Mouse (Mus musculus) adipocyte (in vitro differentiated cells): ENCODE results near the gene Fam53b.
A peak's percentile ranks its signal among the peaks of the same experiment; 100 is the strongest.

ENCODE experiments used
- DNase-seq: peaks from one replicate; pipeline ENCODE4 v3.0.0-alpha.2; 2016; ENCODE audit warnings: low spot score

The Fam53b gene

DNA sequence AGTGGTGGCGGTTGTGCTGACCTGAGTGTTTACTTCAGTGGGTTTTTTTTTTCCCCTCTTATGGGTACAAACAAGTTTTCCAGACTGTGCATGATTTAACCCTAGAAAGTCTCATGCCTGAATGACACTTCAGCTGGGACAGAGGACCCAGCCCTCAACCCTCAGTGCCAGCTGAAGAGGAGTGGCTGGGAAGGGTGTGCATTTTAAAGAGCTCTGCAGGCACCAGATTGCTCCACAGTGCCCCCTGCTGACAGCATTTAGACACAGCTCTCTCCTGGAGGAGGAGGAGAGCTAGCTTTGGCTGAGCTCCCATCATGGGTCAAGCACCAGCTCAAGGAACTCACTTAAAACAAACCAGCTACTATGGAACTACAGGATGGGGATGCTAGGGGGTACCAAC is 2.8 kb downstream of the Fam53b start:
- DNase-seq: peak; percentile 95

DNA sequence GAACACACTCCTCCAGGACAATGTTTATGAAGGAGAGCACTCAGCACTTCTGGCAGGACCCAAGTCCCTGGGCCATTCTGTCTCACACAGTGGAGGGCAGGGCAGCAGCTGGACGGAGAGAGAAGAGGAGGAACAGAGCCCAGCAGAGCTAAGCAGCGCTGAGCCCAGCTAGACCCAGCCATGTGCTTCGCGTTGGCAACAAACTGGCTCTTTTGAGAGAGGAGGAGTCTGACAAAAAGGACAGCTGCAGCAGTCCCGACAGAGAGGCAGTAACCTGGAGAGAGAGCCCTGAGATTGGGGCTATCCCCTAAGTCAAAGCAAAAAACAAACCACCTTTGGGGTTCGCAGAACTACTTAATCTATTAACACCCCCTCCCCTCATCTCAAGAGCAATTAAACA is 3.3 kb downstream of the Fam53b start:
- DNase-seq: peak; percentile 78

DNA sequence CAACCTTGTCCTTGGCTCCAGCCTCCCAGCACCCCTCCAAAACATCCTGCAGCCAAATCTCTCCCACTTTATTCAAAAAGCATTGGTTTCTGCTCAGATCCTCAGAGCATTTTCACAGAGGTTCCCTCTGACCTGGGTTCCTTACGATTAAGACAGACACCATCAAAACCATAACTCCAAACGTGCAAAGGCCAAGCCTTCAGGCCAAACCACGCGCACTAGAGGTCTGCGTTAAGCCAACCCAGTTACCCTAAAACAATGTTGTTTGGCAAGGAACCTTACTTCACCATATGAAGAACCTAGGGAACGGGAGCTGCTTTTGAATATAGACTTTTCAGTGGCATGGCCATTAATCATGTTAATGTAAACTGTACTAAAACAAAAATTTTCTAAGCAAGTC is 4.0 kb downstream of the Fam53b start:
- DNase-seq: no peak

DNA sequence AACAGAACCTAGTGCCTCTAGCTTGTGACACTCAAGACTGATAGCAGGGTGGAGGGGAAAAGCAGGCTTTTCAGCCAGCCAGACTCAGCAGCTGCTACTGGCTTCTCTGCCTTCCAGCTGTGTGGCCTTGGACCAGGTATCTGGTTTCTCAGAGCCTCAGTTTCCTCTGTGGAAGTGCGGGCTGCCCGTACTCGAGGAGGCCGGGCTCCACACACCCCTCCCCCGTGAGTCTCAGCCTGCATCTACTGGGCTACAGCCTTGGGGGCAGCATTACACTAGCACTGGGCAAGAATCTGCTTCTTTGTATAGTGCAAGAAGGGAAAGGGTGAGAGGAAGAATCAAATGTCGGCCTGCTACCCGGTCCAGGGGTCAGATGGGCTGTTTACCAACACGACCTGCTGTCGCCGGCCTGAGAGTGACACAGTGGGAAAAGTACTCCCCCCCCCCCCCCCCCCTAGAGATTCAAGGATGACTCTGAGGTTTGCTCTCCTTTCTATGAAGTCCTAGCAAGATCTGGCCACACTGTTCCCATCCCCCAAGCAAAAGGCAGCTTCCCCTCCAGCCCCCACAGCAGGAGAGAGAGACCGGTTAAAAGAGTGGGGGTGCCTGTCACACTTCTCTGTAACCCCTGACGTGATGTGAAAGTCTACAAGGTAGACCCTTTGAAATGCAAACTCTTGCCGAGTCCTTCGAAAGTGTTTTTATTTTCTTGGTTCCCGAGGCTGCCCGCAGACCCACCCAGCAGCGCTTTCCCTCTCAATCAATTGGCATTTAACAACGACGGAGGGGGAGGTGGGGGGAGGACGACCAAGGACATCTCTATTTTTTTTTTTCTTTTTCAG is 4.6 kb downstream of the Fam53b start:
- DNase-seq: peak; percentile 57

DNA sequence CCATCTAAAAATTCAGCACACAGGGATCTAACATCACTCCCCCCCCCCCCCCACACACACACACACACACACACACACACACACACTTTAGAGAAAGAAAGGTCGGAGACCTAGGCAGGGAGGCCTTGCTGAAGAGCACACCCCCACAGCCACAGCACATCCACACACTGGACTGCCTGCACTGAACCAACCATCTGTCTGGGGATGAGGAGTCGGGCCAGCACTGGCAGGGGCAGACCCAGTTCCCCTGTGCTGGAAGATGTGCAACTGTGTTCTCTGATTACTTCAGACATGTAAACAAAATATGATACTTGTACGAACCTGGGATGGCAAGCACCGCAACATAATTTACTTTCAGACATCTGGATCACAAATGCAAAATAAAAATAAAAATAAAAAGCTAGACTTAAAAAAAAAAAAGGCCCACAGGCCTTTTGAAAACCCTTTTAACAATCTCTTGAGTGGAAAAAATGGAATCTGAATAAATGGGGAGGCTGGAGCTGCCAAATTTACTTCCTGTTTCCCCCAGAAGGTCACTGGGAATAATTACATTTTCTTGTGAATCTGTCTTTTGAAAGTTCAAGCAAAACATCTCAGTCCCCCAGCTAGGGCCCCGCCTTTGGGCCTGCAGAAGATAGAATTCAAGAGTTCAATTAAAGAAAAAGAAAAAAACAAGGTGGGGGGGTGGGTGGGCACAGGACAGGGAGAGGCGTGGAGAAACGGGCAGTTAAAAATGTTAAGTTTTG is 5.5 kb downstream of the Fam53b start:
- DNase-seq: no peak

DNA sequence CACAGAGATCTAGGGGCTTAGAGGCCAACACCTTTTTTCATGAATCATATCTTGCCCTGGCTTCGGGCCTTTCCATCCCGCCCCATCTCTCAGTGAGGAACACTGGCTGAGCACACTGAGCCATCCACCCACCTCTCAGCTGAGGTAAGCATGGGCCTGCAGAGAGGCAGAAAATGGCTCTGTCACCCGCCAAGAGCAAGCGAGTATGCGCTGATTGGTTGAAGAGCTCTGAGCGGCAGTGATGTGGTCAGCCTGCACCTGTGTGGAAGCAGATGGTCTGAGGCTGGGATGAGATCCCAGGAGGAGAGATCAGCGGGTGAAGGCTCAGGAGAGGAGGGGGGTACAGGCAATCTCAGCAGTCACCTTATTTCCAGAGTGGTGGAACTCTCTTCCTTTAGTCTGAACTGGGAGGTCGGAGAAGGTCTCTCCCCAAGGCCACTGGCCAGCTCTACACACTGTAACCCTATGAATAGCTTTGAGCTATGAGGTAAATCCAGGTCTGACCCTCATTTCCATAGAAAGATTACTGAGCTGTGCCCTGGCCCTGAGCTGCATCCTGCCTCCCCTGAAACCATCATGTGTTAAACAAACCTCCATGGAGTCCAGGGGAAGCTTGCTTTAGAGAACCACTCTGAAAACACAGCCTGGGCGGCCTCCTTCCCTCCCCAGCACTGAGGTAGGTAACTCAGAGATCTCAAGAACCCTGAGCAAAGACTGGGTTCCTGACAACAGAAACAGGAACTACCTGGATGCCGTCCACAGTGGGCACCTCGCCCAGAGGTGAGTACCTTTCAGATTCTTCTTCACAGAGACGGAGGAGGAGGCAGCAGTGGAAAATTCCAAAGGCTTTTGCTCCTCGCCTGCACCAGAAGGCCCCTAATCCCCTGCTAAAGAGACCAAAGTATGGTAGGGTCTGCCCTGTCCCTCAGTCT is 6.5 kb downstream of the Fam53b start:
- DNase-seq: no peak

DNA sequence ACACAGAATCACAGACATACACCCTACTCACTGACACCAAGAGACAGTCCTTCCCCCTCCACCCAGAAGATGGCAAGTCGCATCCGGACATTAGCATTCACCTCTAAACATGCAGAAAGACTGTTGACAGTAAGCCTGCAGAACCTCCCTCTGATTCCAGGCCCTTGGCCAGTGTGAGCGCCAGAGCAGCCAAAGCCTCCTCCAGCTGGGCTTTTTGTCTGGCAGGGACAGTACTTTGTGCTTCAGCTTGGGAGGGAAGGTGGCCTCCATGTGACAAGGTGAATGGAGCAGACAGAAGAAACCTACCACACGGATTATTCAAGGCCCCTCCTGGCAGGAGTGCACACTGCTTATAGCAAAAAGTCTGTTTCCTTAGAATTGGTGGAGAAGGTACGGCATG is 7.4 kb downstream of the Fam53b start:
- DNase-seq: peak; percentile 67

DNA sequence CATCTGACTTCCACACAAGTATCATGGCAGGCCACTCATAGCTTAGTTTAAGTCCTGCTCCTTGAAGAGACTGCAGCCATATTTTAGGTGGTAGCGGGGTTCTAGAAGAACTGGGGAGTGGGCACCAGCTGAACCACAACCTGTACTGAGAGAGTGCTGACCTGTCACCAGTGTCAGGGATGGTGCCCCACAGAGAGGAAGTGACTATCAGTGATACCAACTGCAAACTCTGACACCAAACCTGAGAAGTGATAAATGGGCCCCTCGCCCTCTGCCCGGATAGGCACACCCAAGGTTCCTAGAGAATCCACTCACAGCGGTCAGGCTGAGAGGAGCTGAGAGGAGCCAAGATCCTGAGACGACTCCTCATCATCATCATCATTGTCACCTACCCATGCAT is 8.7 kb downstream of the Fam53b start:
- DNase-seq: no peak

DNA sequence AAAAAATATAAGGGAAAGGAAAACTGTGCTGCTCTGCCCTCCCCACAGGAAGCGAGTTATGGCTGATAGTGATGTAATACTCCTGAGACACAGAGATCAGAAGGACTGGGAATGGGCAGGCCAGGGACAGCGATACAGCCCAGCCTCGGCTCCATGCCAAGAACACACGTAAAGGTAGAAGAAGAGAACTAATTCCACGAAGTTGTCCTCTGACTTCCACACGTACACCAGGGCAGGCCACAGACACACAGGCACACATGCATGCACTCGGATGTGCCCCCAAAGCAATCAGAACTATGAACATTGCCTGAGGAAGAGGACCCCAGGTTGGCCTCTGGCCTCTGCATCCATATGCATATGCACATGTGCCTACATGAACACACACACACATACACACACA is 9.2 kb downstream of the Fam53b start:
- peak; percentile 23 for DNase-seq

DNA sequence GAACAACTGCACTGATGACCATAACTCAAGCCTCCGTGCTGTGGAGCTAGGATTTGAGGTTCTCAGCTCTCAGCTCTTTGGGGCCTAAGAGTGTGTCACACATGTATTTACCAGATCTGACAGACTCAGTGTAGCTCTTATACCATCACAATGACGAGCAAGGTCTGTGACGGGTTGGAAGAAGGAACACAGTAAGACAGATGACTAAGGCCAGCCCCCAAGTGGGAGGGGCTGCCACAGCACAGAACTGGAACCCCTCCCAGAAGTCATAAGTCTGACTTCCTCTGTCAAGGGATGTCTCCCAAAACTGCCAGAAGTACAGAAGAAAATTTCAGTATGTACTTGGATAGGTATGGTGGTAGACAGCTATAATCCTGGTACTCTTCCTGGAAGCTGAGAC is 9.7 kb downstream of the Fam53b start:
- peak; percentile 31 for DNase-seq

DNA sequence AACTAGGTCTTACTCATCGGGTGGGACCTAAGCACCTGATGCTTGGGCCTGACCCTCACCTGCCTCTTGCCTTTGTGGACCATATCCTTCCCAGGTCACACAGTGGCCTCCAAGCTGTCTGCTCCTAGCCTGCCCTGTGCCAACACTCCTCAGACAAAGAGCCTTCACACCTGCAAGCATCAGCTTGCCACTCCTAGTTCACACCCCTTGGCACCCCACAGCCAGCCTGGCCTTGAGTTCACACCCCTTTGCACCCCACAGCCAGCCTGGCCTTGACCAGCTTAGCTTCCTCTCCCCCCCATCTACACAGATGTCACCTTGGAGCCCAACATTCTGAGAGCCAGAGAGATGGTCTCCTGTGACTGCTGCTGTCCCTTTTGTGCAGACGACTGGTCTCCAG is 10.3 kb downstream of the Fam53b start:
- no peak for DNase-seq

DNA sequence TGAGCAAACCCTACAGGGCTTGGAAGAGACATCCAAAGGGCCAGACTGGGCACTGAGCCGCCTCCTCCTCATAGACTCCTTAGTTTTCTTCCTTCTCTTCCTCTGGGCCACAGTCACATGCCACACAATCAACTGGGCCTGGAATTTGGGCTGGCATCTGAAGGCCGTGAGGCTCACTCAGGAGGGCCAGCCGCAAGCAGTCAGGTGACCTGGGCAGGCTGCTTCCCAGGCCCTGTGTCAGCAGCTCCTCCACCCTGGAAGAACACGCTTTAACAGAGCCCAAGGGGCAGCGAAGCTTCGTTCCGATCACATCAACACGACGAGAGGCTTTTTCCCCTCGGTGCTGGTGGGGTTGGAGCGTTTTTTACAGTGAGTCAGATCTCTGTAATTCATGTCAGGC is 11.0 kb downstream of the Fam53b start:
- no peak for DNase-seq

DNA sequence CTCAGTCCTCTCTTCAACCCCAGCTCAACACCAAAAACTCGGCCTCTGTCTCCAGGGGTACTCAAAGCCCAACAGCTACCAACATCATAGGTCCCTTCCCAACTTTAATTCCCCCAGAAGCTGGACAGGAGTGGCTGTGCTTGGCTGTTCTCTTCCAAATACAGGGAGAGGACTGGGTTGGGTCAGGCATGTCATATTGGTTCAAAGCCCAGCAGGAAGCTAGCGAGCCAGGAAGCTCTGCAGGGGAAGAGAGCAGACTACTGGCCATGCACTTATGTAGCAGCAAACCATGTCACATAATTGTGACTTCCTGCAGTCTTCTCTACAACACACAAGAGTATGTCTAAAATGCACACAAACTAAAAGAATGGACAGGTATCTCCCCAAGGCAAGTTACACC is 11.6 kb downstream of the Fam53b start:
- DNase-seq: peak; percentile 18

DNA sequence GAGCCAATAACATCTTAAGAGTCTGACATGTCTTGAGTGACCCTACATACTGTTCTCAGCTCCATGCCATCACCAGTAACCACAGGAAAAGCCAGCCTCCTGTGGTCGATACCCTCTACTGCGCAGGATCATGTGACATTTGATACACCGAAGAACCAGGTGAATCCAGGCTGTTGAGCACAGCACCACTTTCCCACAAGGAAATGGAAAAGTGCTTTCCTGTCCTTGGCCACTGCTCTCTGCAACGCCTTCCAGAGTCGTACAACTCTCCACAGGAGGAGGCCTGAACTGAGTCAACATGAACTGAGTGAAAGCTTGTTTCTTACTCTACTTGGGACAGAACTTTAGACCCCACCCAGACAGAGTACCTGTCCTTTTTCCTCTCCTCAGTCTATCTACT is 12.2 kb downstream of the Fam53b start:
- DNase-seq: no peak

DNA sequence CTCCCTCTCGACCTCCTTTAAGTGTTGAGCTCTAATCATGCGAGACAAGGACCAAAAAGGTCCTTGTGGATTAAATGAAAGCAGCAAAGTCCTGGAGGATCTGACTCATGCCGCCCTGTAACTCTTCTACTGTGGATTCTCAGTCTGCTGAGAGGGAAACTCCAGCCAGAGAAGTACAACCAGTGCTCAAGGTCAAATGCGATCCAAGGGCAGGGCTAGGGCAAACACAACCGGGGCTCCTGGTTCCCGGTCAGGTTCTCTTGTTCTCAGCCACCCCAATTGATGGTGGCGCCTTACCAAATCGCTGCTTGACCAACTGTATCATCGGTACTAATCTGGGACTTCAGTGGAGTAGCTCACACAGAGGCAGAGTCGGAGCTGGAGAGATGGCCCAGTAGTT is 12.8 kb downstream of the Fam53b start:
- no peak for DNase-seq

DNA sequence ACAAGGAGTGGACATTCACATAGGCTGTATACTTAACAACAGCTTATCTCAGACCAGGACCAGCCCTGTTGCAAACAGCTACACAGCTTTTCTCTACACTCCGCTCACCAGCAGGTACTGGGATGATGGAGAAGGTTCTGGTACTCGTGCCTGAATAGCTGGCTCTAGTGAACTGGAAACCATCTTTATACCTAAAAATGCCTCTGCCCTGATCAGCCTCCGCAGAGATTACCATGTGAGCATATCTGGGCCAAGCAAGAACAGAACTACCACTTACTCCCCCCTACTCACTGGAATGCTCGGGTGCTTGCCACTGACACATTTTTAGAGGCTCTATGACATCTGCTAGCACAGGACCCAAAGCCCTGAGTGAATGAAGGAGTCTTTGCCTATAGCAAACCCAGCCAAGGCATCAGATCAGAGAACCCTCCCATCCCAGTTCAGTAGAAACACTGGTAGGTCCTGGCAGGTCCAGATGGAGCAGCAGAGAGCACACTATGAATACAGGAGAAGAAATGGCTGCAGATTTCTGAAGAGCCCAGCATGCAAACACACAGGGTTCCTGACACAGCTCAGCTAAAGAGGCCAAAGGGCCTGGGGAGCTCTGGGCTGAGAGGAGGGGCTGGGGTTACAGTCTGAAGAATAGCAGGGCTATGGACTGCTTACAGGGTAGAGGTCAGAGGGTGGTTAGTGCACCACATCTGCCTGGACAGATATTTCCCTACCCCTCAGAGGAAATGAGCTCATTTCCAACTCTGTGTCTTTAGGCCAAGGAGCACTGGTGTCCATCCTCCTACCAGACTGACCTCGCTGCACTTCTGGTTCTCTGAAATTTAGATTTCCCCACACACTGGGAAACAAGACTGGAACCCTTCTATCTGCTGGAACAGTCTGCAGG is 14.3 kb downstream of the Fam53b start:
- peak; percentile 77 for DNase-seq

DNA sequence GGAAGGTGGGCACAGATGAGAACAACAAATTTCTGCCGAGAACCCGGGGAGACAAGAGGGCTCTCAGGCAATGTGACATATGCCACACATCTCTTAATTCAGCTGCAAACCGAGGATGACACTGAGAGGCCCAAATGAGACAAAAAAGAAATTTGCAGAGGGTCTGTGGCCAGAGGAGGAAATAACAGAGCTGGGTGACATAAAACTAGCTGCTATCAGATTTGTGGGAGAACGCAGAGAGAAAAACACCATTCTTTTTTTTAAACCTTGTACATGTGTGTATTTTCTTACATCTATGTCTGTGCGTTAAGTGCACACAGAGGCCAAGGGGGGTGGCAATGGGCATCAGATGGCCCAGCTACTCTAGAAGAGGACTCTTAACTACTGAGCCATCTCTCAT is 18.5 kb downstream of the Fam53b start:
- no peak for DNase-seq

DNA sequence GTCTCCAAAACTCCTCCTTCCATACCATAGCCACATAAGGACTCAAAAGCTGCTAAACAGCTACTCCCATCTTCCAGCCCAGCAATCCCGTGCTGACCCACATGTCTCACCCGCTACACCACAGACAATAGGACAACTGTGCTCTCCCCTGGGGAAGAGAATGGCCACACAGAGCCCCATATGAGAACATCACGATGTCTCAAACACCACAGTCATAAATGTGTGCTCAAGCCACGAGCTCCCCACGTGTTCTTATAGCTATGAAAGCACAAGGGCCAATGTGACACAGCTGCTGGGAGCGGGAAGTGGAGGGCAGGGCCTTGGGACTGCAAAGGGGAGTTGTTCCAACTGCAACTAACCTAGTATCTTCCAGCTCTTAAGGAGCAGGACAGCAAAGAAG is 20.2 kb downstream of the Fam53b start:
- no peak for DNase-seq

DNA sequence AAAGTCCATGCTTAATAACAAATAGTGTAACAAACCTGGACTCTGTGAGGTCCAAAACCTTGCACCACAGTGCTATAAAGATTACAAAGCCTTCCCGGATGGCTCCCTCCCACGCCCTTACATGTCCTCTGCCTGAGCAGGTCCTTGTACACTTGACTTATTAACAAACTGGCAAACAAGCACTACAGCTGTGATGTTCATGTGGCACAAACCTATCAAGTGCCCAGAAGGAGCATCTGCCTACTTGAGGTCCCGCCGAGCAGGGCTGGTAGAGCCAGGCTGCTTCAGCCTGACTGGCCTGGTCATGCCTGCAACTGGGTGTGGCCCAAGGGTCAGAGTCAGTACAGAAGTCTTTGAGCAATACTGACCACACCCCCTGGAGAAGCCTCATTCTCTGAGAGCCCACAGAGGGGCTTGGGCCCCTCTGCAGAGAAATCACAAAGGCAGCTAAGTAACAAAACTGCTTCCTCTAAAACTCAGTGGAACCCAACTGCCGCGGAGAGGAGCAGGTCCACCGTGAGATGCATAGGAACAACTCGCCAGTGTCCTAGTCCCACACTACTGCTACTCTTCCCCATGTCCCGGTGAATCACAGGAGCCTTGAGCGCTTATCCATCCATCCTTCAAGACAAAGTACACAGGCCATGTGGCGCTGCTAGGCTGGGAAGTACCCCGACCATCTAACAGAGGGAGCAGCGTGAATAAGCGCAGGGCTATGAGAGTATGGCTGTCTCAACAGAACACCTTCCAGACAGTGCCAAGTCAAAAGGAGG is 23.1 kb downstream of the Fam53b start:
- DNase-seq: no peak

DNA sequence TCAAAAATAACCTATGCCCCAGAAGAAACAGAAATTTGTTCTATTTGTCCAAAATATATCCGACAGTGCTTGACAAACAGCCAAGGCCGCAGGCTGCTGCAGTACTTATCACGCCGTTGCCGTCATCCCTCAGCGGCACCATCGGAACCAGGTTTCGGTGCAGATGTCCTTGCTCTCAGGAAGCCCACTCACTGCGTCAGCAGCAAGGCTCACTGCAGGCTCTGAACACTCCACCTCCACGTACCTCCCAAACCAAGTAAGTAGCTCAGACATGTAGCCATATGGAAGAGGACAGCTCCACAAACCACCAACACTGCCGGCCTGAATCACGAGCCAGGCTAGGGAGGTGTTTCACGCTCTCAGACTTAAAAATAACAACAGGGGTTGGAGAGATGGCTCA is 24.9 kb downstream of the Fam53b start:
- DNase-seq: no peak
